Mouse (Mus musculus) heart, postnatal 14 days (tissue): ENCODE results near the gene Dck. TPM values are rescaled to one million over a fixed set of nuclear protein-coding genes. Genes with fewer than 3 reads are reported as not detected.
A peak's percentile ranks its signal among the peaks of the same experiment; 100 is the strongest.

ENCODE experiments used
- DNase-seq, 2 experiments: peaks; one replicate each; pipeline ENCODE4 v3.0.0; 2021 to 2022
- intact Hi-C: fragments of 180-260 bp; cut with DNase I; formaldehyde crosslinking; loops from one replicate; pipeline ENCODE4 v1.15.1; 2025
- total RNA-seq, 2 experiments: library from RNA; stranded (reverse); gene quantifications; 2 replicates each; pipeline ENCODE4 v1.2.3; 2021

Gene Dck
- total RNA-seq, 2 experiments from 2014 or later, result 3.8 to 7.7 TPM

- intact Hi-C loops, result no loop called here
Measured at GRCm38 (mm10) chr5:88782072-88782765, 17.4 kb downstream of the Dck start.

GRCm38 (mm10) chr5:88785059-88785458 lies 20.3 kb downstream of the Dck start:
- intact Hi-C loops, result no loop called here
- no peak for DNase-seq

More at GRCm38 (mm10) chr5:88782072-88782765, 17.4 kb downstream of the Dck start:
- DNase-seq, result no peak

- DNase-seq, result no peak
- intact Hi-C loops, result loop anchor here (2.0 to 5.0 kb wide), 3 partner anchors 103 to 592 kb away; no protein-coding TSS in a partner anchor
Measured at GRCm38 (mm10) chr5:88790675-88791074, 25.9 kb downstream of the Dck start.

- DNase-seq, result peak; percentile 41 to 66
- intact Hi-C loops, result loop anchor here (2.0 to 5.0 kb wide), 3 partner anchors 104 to 591 kb away; no protein-coding TSS in a partner anchor
Measured at GRCm38 (mm10) chr5:88791256-88792245, 26.8 kb downstream of the Dck start.

GRCm38 (mm10) chr5:88793676-88794075 lies 28.9 kb downstream of the Dck start:
- intact Hi-C loops, result loop anchor here (5.0 kb wide), 2 partner anchors 106 to 429 kb away; no protein-coding TSS in a partner anchor

GRCm38 (mm10) chr5:88795910-88796584 lies 31.3 kb downstream of the Dck start:
- intact Hi-C loops, result no loop called here
- no peak for DNase-seq

More at GRCm38 (mm10) chr5:88793676-88794075, 28.9 kb downstream of the Dck start:
- DNase-seq, result no peak

GRCm38 (mm10) chr5:88796588-88796987 lies 31.8 kb downstream of the Dck start:
- intact Hi-C loops, result no loop called here
- DNase-seq, result no peak

GRCm38 (mm10) chr5:88797121-88797520 lies 32.3 kb downstream of the Dck start:
- DNase-seq, result no peak
- intact Hi-C loops, result no loop called here

GRCm38 (mm10) chr5:88805616-88806015 lies 40.8 kb downstream of the Dck start:
- intact Hi-C loops, result no loop called here
- no peak for DNase-seq

- no peak for DNase-seq
- intact Hi-C loops, result no loop called here
Measured at GRCm38 (mm10) chr5:88806278-88806677, 41.5 kb downstream of the Dck start.

GRCm38 (mm10) chr5:88807342-88807741 lies 42.5 kb downstream of the Dck start:
- no peak for DNase-seq
- intact Hi-C loops, result no loop called here

- intact Hi-C loops, result no loop called here
- DNase-seq, result no peak
Measured at GRCm38 (mm10) chr5:88813188-88813587, 48.4 kb downstream of the Dck start.

GRCm38 (mm10) chr5:88814552-88814951 lies 49.8 kb downstream of the Dck start:
- intact Hi-C loops, result no loop called here
- no peak for DNase-seq

GRCm38 (mm10) chr5:88821542-88821941 lies 56.7 kb downstream of the Dck start:
- intact Hi-C loops, result no loop called here
- DNase-seq, result no peak

GRCm38 (mm10) chr5:88824838-88825237 lies 60.0 kb downstream of the Dck start:
- DNase-seq, result no peak
- intact Hi-C loops, result no loop called here

GRCm38 (mm10) chr5:88829835-88830571 lies 65.2 kb downstream of the Dck start:
- intact Hi-C loops, result no loop called here
- no peak for DNase-seq

- no peak for DNase-seq
- intact Hi-C loops, result no loop called here
Measured at GRCm38 (mm10) chr5:88830880-88831279, 66.1 kb downstream of the Dck start.

- no peak for DNase-seq
- intact Hi-C loops, result no loop called here
Measured at GRCm38 (mm10) chr5:88831935-88832334, 67.1 kb downstream of the Dck start.
